7 mouse cellular contexts compared by ENCODE assay signal in the genomic region with DNA sequence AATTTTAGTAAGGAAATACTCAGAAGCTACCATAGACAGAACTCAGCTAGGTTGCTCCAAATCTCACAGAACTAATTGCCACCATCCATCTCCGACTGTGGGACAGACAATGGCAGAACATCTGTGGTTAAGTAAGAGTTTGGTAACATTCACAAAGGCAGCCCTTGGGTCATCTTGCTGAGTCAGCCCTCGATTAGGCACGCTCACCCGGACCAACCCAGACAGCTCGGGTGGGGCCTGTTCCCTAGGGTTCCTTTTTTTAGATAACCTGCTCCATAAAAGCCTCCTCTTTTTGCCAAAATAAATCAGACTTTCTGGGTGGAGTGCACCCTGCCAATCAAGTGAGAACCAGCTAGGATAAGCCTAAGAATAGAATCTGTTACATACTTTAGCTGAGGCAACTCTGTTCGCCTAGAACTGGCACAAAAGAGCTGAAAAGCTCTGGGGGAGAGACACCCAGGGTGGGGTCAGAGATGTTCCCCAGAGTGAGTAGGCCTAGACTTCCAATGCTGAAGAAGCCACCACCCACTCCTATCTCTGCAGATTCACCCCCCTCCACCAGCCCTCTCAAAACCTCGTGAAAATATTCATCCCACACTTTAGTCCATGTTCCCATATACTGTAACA. TPM values are rescaled to one million over a fixed set of nuclear protein-coding genes. Genes with fewer than 3 reads are reported as not detected.
DNase-seq lines count a peak whose midpoint lies in the region; ATAC-seq and TF ChIP-seq lines count a peak whose summit lies in the region.

No protein-coding gene starts in this region.

- intact Hi-C loops in heart, postnatal 14 days (cut with DNase I), result loop anchor here (10.0 kb wide), 1 partner anchor 48 kb away; no protein-coding TSS in a partner anchor

- no peak overlapping the region for H3K27ac ChIP-seq in cerebellum, adult 2 months (ENCODE audit: insufficient read depth, low read length)

- ATAC-seq in common myeloid progenitor, adult 5-6 weeks (replicated peaks; ENCODE audit: low read depth, poor library complexity, severe bottlenecking), result peak; percentile 96

- no peak for TF ChIP-seq POLR2A in cerebellum, adult 2 months (IDR thresholded peaks at IDR 0.05; ENCODE audit: borderline replicate concordance, insufficient read depth, low read length)

- 81% methylated on average over 7 of the region's 7 CpGs for whole genome bisulfite sequencing in cerebellum, adult 2 months

- no peaks in the 10 kb centered on the region; the same call in 1 of the 2 replicates for H3K4me1 ChIP-seq in cerebellum, adult 2 months (ENCODE audit: control insufficient read depth, insufficient read depth, low read length)

- peak; percentile 49 for DNase-seq in urinary bladder, postnatal 14 days (ENCODE audit: low spot score)
- DNase-seq in urinary bladder, adult 2 months (ENCODE audit: low spot score), result no peak
- DNase-seq in heart, postnatal 14 days, result peak; percentile 49 to 56
- peak; percentile 55 to 56 for DNase-seq in monocyte, adult 2 months (ENCODE audit: low read depth in 1 of 2, low spot score in 2 of 2)
- DNase-seq in spleen, adult 18-20 months, result no peak
- DNase-seq in cerebellum, adult 2 months, result no peak

- H3K4me3 ChIP-seq in cerebellum, adult 2 months (replicated peaks; ENCODE audit: insufficient read depth, low read depth, low read length), result no peak overlapping the region

- no peak for TF ChIP-seq CTCF in cerebellum, adult 2 months (IDR thresholded peaks at IDR 0.05; ENCODE audit: borderline replicate concordance, insufficient read depth, low read depth, low read length)

- no peaks in the 10 kb centered on the region for H3K27me3 ChIP-seq in cerebellum, adult 2 months (ENCODE audit: control insufficient read depth, insufficient read depth, low read length)

RNA-seq across cellular contexts. Expression of a gene that starts 54.2 kb away (rescaled TPM):
- polyA plus RNA-seq in urinary bladder, adult 2 months (2012; rRNA removed), result 26.0 and 34.5 TPM in 2 replicates
- total RNA-seq in common myeloid progenitor, adult 5-6 weeks (2017), result 7.5 and 9.0 TPM in 2 replicates
- total RNA-seq in heart, postnatal 14 days (2021), result 10 to 100 TPM; 73.2 to 79.0 TPM
- polyA plus RNA-seq in cerebellum, adult 2 months (2012; rRNA removed), result 4.1 and 5.3 TPM in 2 replicates

Comparison
In these comparisons a context has a peak if more than half of its experiments do, and no peak if none do; other contexts are left out.
1. DNase-seq: peak in urinary bladder, postnatal 14 days (single experiment), heart, postnatal 14 days (2 of 2) and monocyte, adult 2 months (2 of 2); none in urinary bladder, adult 2 months (single experiment), spleen, adult 18-20 months (0 of 2) and cerebellum, adult 2 months (0 of 2).